Mouse (Mus musculus): ENCODE measurements around the gene Gtpbp3. TPM values are rescaled to one million over a fixed set of nuclear protein-coding genes. Genes with fewer than 3 reads are reported as not detected.

Gene Gtpbp3
- polyA plus RNA-seq (2014; fragmentation: Nextera tagmentation; extraction: Ambion mirVana) = 9.5 and 10.4 TPM in 2 replicates

DNA sequence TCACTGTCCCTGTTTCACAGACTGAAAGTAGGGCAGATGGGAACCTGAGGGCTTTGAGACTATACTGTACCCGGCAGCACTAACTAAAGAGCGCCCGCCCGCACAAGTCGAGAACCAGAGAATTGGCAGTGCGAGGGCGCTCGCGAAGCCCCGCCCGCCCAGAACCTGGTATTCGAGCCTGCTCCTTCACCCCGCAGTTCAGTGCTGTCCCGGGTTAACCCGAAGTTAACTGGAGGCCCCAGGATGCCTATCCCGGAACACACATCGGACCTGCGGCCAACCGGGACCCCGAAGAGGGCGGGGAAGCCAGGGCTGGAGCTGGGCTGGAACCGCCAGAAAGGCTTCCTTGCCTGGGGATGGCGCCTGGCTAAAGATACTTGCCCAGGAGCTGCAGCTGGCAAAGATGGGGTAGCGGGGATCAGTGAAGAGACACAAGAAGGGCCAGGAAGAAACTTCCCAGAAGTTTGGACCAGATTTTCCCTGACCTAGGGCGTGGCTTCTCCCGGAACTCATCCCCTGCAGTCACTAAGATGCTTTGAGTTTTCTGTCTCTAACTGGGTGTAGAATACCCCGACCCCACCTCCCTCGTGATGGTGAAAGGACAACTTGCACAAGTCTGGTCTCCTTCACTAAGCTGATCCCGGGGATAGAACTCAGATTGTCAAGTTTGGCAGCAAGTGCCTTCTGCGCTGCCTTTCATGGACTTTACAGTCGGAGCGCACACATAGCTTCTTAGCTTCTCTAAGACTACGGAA lies at the start of gene Gtpbp3:
TSS of gene Gtpbp3 (plus strand) at position 413 of the 755 bp plus-strand sequence.
- peak within 1 kb of the TSS; percentile 69 for H3K27ac ChIP-seq (ENCODE audit: low read depth, low read length)
- peaks cover 19% of the 10 kb centered on the region for H3K36me3 ChIP-seq (ENCODE audit: control insufficient read depth, insufficient read depth, low read length)
- peak; percentile 27 for ATAC-seq (replicated peaks; ENCODE audit: low FRiP score)
- H3K4me3 ChIP-seq (ENCODE audit: low read depth, low read length) = peak within 1 kb of the TSS; percentile 86
- H3K27me3 ChIP-seq (replicated peaks; ENCODE audit: control insufficient read depth, insufficient read depth, low read length) = no peaks in the 10 kb centered on the region
- peak within 1 kb of the TSS; percentile 66 for H3K9ac ChIP-seq (ENCODE audit: low read depth, low read length)
- no peaks in the 10 kb centered on the region for H3K9me3 ChIP-seq (ENCODE audit: control insufficient read depth, low read length)
- DNase-seq (ENCODE audit: low spot score) = peak; percentile 81
- H3K4me1 ChIP-seq (replicated peaks; ENCODE audit: control insufficient read depth, insufficient read depth, low read length) = peaks cover 11% of the 10 kb centered on the region
- H3K4me2 ChIP-seq = peak within 1 kb of the TSS; percentile 90
- WGBS = under 1% methylated on average over 33 of the region's 33 CpGs

DNA sequence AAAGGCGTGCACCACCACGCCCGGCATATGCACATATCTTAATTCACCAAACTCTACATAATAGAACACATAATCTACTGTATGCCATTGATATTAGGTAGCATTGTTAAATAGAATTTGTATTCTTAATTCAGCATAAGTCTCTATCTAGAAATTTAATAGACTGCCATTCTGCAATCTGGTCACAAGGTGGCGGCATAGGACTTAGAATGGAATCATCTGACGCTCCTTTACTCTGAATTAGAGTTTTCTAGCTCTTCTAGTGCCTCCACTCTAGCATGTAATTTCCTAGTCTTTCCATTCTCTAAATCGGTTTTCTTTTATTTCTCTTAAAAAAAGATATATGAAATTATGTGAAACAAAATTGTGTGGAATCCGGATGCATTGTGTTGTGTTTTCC lies 46.5 kb upstream of the Gtpbp3 start:
- DNase-seq (ENCODE audit: low spot score) (no peak), ATAC-seq (replicated peaks; ENCODE audit: low FRiP score) (no peak)
- H3K4me1 ChIP-seq (replicated peaks; ENCODE audit: control insufficient read depth, insufficient read depth, low read length) = no peaks in the 10 kb centered on the region
- no peaks in the 10 kb centered on the region for H3K36me3 ChIP-seq (ENCODE audit: control insufficient read depth, insufficient read depth, low read length)
- no peak overlapping the region for H3K9ac ChIP-seq (ENCODE audit: low read depth, low read length)
- H3K4me2 ChIP-seq = no peak overlapping the region
- H3K27ac ChIP-seq (ENCODE audit: low read depth, low read length) = no peak overlapping the region
- 0 out of 2 replicates have a peak, but pooled peaks cover 3% of the 10 kb centered on the region for H3K27me3 ChIP-seq (replicated peaks; ENCODE audit: control insufficient read depth, insufficient read depth, low read length)
- 1% methylated on average over 7 of the region's 7 CpGs for WGBS
- H3K4me3 ChIP-seq (ENCODE audit: low read depth, low read length) = no peak overlapping the region
- H3K9me3 ChIP-seq (ENCODE audit: control insufficient read depth, low read length) = no peaks in the 10 kb centered on the region

DNA sequence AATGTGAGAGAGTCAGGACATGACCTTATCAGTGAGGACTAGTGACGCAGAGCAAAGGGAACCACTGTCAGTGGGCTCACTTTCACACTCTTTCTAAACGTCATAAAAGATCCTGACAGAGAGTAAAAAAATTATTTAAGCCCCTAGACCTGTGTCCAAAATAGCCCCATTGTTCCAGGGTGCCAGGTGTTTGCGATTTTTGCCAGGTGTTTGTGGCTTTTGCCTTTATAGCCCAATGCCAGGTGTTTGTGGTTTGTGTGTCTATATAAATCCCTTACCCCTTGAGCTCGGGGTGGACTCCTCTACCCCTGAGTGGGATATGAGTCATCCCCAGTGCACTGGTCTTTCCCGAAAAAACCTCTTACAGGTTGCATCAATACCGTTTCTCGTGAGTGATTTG lies 42.8 kb upstream of the Gtpbp3 start:
- no peak overlapping the region for H3K9ac ChIP-seq (ENCODE audit: low read depth, low read length)
- H3K9me3 ChIP-seq (ENCODE audit: control insufficient read depth, low read length) = no peaks in the 10 kb centered on the region
- no peak overlapping the region for H3K27ac ChIP-seq (ENCODE audit: low read depth, low read length)
- no peaks in the 10 kb centered on the region for H3K4me1 ChIP-seq (replicated peaks; ENCODE audit: control insufficient read depth, insufficient read depth, low read length)
- H3K4me2 ChIP-seq = no peak overlapping the region
- 0 out of 2 replicates have a peak, but pooled peaks cover 3% of the 10 kb centered on the region for H3K27me3 ChIP-seq (replicated peaks; ENCODE audit: control insufficient read depth, insufficient read depth, low read length)
- ATAC-seq (replicated peaks; ENCODE audit: low FRiP score) (no peak), DNase-seq (ENCODE audit: low spot score) (no peak)
- H3K4me3 ChIP-seq (ENCODE audit: low read depth, low read length) = no peak overlapping the region
- no peaks in the 10 kb centered on the region for H3K36me3 ChIP-seq (ENCODE audit: control insufficient read depth, insufficient read depth, low read length)
- 70% methylated on average over 7 of the region's 7 CpGs for WGBS

DNA sequence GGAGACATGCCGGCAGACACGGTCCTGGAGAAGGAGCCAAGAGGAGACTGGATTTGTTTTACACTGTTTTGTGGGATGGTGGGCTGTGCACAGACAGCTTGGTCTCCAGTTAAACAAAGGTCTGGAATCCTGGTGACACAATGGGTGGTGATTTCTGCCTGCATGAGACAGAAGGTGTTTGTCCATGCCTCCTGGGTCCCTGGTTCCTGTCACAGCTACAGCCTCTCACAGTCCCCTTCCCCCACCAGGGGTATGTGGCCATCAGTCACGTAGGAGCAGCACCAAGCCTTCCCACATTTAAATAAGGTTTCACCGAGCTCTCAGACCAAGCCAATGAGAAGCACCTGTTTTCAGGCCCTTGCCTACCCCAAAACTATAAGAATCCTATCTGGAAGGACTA lies 36.6 kb upstream of the Gtpbp3 start:
- DNase-seq (ENCODE audit: low spot score) = no peak

DNA sequence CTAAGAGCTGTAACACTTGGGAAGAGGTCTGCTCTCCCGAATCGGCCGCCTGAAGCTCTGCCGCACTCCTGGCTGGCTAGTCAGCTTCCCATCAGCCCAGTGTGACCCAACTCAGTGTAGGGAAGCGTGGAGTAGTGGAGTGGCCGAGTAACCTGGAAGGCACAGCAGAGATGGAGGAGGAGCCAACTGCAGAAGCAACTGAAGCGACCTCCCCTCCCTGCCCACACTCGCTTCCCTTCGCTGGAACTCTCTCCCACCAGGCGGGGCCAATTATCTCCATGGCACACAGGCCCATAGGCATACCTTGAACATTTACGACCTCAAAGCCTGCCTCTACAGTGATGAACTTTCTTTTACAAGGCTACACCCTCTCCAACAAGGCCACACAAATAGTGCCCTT lies 36.1 kb upstream of the Gtpbp3 start:
- H3K27me3 ChIP-seq (replicated peaks; ENCODE audit: control insufficient read depth, insufficient read depth, low read length) = peaks cover 9% of the 10 kb centered on the region; the same call in 1 of the 2 replicates
- ATAC-seq (replicated peaks; ENCODE audit: low FRiP score) (no peak), DNase-seq (ENCODE audit: low spot score) (peak; percentile 26)
- H3K9me3 ChIP-seq (ENCODE audit: control insufficient read depth, low read length) = no peaks in the 10 kb centered on the region
- no peak overlapping the region for H3K27ac ChIP-seq (ENCODE audit: low read depth, low read length)
- H3K36me3 ChIP-seq (ENCODE audit: control insufficient read depth, insufficient read depth, low read length) = no peaks in the 10 kb centered on the region
- no peak overlapping the region for H3K9ac ChIP-seq (ENCODE audit: low read depth, low read length)
- no peak overlapping the region for H3K4me3 ChIP-seq (ENCODE audit: low read depth, low read length)
- peaks cover under 1% of the 10 kb centered on the region; the same call in 1 of the 2 replicates for H3K4me1 ChIP-seq (replicated peaks; ENCODE audit: control insufficient read depth, insufficient read depth, low read length)
- H3K4me2 ChIP-seq = no peak overlapping the region
- 50% methylated on average over 11 of the region's 11 CpGs for WGBS

More for the DNA sequence above, 36.6 kb upstream of the Gtpbp3 start:
- Histone ChIP-seq H3K4me1 (replicated peaks; ENCODE audit: control insufficient read depth, insufficient read depth, low read length) (no peaks in the 10 kb centered on the region), H3K9me3 (ENCODE audit: control insufficient read depth, low read length) (no peaks in the 10 kb centered on the region), H3K4me3 (ENCODE audit: low read depth, low read length) (no peak overlapping the region), H3K9ac (ENCODE audit: low read depth, low read length) (no peak overlapping the region), H3K4me2 (no peak overlapping the region), H3K27me3 (replicated peaks; ENCODE audit: control insufficient read depth, insufficient read depth, low read length) (peaks cover 6% of the 10 kb centered on the region; the same call in 1 of the 2 replicates), H3K27ac (ENCODE audit: low read depth, low read length) (no peak overlapping the region), H3K36me3 (ENCODE audit: control insufficient read depth, insufficient read depth, low read length) (no peaks in the 10 kb centered on the region)
- 70% methylated on average over 4 of the region's 4 CpGs for WGBS
- no peak for ATAC-seq (replicated peaks; ENCODE audit: low FRiP score)

DNA sequence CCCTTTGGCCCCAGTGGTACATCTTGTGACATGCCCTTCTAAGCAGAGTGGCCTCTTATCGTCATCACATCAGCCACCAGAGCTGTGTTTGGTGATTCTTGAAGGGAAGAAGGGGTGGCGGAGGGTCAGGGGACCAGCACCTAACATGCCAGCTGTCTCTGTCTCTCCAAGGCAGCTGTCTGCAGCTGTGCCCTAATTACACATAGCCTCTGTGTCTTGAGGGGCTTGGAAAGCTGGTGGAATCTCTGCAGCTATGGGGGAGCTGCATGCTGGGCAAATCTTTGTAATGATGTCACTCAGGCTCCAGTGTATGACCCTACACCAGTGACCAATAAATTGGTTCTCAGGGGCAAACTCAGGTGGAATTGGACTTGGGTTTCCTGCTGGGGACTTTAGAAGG lies 35.2 kb upstream of the Gtpbp3 start:
- no peak overlapping the region for H3K4me3 ChIP-seq (ENCODE audit: low read depth, low read length)
- H3K9ac ChIP-seq (ENCODE audit: low read depth, low read length) = no peak overlapping the region
- H3K36me3 ChIP-seq (ENCODE audit: control insufficient read depth, insufficient read depth, low read length) = no peaks in the 10 kb centered on the region
- H3K9me3 ChIP-seq (ENCODE audit: control insufficient read depth, low read length) = no peaks in the 10 kb centered on the region
- ATAC-seq (replicated peaks; ENCODE audit: low FRiP score) (no peak), DNase-seq (ENCODE audit: low spot score) (peak; percentile 24)
- H3K4me1 ChIP-seq (replicated peaks; ENCODE audit: control insufficient read depth, insufficient read depth, low read length) = peaks cover 7% of the 10 kb centered on the region; the same call in 1 of the 2 replicates
- 76% methylated on average over 2 of the region's 2 CpGs for WGBS
- H3K27me3 ChIP-seq (replicated peaks; ENCODE audit: control insufficient read depth, insufficient read depth, low read length) = peaks cover 9% of the 10 kb centered on the region; the same call in 1 of the 2 replicates
- H3K27ac ChIP-seq (ENCODE audit: low read depth, low read length) = no peak overlapping the region
- H3K4me2 ChIP-seq = no peak overlapping the region

DNA sequence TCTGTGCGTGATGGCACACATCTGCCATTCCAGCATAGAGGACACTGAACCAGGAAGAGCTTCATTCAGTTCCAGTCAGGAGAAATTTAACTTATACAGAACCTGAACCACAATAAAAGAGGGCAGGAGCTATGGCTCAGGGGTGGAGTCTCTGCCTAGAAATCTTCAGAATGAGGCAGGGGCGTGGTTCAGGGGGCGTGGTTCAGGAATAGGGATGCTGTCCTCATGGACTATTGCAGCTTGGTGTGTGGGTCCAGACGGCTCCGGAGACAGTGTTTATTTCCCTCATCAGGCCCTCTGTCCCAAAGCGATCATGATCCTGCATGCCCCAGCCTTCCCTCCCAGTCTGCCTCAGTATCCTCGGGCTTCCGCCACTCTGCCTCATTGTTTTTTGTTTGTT lies 33.2 kb upstream of the Gtpbp3 start:
- DNase-seq (ENCODE audit: low spot score) (no peak), ATAC-seq (replicated peaks; ENCODE audit: low FRiP score) (no peak)
- Histone ChIP-seq H3K4me3 (ENCODE audit: low read depth, low read length) (no peak overlapping the region), H3K27me3 (replicated peaks; ENCODE audit: control insufficient read depth, insufficient read depth, low read length) (peaks cover 9% of the 10 kb centered on the region; the same call in 1 of the 2 replicates), H3K9ac (ENCODE audit: low read depth, low read length) (no peak overlapping the region), H3K27ac (ENCODE audit: low read depth, low read length) (no peak overlapping the region), H3K9me3 (ENCODE audit: control insufficient read depth, low read length) (no peaks in the 10 kb centered on the region), H3K36me3 (ENCODE audit: control insufficient read depth, insufficient read depth, low read length) (no peaks in the 10 kb centered on the region; the same call in 1 of the 2 replicates), H3K4me1 (replicated peaks; ENCODE audit: control insufficient read depth, insufficient read depth, low read length) (peaks cover 7% of the 10 kb centered on the region; the same call in 1 of the 2 replicates), H3K4me2 (no peak overlapping the region)
- 72% methylated on average over 8 of the region's 8 CpGs for WGBS

DNA sequence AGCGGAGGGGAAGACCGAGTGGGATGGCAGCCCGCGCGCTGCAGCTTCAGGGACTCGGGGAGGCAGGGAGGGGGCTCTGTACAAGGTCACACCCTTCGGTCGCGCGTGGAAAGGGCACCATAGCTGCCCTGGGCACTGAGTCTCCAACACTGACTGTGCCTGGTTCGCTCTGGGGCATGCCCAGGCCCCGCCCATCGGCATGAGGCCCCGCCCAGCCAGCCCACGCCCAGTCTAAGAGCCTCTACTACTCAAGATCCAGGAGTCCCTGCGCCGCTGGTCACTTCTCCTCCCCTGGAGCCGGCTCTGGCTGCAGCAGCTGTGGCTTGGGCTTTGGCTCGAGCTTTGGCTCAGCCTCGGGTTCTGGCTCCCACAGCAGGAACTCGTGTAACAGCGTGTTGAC lies 31.0 kb upstream of the Gtpbp3 start:
- DNase-seq (ENCODE audit: low spot score) (peak; percentile 46), ATAC-seq (replicated peaks; ENCODE audit: low FRiP score) (peak; percentile 53)
- H3K4me2 ChIP-seq = no peak overlapping the region
- H3K27me3 ChIP-seq (replicated peaks; ENCODE audit: control insufficient read depth, insufficient read depth, low read length) = peaks cover 12% of the 10 kb centered on the region
- no peak overlapping the region for H3K4me3 ChIP-seq (ENCODE audit: low read depth, low read length)
- WGBS = 34% methylated on average over 22 of the region's 22 CpGs
- H3K9me3 ChIP-seq (ENCODE audit: control insufficient read depth, low read length) = no peaks in the 10 kb centered on the region
- peaks cover 7% of the 10 kb centered on the region; the same call in 1 of the 2 replicates for H3K4me1 ChIP-seq (replicated peaks; ENCODE audit: control insufficient read depth, insufficient read depth, low read length)
- no peak overlapping the region for H3K9ac ChIP-seq (ENCODE audit: low read depth, low read length)
- no peak overlapping the region for H3K27ac ChIP-seq (ENCODE audit: low read depth, low read length)
- H3K36me3 ChIP-seq (ENCODE audit: control insufficient read depth, insufficient read depth, low read length) = no peaks in the 10 kb centered on the region; the same call in 1 of the 2 replicates
